Mouse (Mus musculus): ENCODE measurements around the gene Tshr.

Tshr gene

GRCm38 (mm10) chr12:91587491-91588033, 203.2 kb downstream of the Tshr start:
- DNase-seq (ENCODE audit: extremely low spot score, low spot score), result no peak

DNA sequence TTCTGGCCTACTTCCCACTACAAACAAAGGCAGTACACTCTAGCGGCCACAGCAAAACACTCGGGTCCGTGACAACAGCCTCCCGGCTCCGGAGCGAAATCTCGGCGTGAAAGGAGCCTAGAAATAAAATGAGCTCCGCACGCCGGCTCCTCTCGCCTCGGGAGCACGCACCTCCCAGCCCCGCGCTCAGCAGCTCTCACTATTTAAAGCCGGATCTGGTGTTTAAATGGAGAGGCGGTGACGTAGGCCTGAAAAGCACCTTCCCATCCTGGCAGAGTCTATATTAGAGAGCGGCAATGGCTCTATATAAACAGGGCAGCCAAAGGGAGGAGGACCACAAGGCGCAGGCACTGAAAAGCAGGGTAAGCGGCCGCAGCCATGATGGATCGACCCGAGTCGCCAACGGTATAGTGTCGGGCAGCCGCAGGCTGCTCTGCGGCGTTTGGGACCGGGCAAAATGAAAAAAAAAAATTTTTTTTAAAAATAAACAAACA, 203.9 kb downstream of the Tshr start:
- DNase-seq (ENCODE audit: extremely low spot score, low spot score), result peak; percentile 91

DNA sequence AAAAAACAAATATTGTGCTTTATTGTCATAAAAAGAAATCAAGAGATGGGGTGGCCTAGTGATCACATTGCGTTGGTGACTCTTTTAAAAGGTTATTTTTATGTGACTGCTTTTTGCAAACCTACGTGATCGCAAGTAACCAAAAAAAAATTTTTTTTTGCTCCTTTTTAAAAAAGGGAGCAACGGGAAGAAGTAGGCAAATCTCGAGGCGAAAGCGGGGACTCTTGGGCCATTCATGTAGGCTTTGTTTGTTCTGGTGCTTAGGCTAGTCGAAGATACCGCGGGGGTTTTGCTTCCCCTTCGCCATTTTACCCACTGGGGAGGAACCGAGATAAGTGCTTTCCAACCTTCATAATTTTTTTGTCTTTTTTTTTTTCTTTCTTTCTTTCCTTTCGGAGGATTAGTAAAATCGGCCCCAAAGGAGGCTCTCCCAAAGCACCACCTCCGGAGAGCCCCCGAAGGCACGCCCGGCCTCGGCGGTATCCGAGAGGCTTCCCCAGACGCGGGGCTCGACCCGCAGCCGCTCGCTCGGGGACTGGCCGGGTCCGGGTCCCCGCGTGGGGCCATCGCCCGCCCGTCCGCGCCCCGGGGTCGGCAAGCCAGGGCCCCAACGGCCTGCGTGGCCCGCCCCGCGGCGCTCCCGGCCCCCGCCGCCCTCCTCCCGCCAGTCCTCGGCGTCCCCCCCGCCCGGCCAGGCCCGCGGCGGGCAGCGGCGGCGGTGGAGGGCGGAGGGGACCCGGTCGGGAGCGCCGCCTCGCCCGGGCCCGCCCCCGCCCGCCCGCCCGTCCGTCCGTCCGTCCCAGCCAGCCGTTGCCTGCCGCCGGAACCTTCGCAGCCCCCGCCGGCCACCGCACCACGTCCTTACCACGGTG, 204.5 kb downstream of the Tshr start:
- peak; percentile 57 for DNase-seq (ENCODE audit: extremely low spot score, low spot score)

DNA sequence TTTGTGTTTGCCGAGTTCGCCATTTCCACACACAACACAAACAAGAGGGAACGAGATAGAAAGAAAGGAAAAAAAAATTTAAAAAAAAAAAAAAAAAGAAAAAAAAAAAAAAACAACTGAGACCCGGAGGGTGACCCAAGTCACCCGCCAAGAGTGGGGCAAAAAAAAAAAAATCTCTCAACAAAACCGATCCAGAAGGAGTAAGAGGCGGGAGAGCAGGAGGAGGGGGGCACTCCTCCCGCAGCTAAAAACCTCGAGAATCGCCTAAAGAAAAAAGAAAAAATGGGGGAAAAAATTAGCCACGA, 205.1 kb downstream of the Tshr start:
- DNase-seq (ENCODE audit: extremely low spot score, low spot score), result no peak

GRCm38 (mm10) chr12:91589847-91590690, 205.7 kb downstream of the Tshr start, which contains the start of gene Gtf2a1:
Gene Gtf2a1 (minus strand): TSS chr12:91590487.
- peak; percentile 98 for DNase-seq (ENCODE audit: extremely low spot score, low spot score)

GRCm38 (mm10) chr12:91590716-91591115, 206.4 kb downstream of the Tshr start:
- DNase-seq (ENCODE audit: extremely low spot score, low spot score), result peak; percentile 34

DNA sequence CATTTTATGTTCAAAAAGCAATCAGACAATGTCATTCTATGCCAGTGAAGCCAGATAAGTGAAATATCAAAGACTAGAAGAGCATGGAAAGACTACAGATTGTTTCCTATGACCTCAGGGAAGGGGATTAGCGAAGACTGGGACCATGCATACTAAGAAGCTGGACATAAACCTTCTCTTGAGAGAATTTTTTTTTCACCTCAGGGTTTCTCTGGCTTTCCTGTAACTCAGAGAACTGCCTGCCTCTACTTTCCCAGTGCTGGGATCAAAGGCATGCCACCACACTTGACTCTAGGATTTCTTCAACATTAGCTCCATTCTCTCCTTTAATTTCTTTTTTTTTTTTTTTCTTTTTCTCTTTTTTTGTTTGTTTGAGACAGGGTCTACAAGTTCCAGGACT, 206.8 kb downstream of the Tshr start:
- DNase-seq (ENCODE audit: extremely low spot score, low spot score), result no peak

- DNase-seq (ENCODE audit: extremely low spot score, low spot score), result no peak
Measured at GRCm38 (mm10) chr12:91592128-91592527, 207.8 kb downstream of the Tshr start.

Data from neural tube, embryonic 10.5 days (tissue).